Mouse (Mus musculus) megakaryocyte-erythroid progenitor cell, adult 5 weeks (primary cell): Measurements from ENCODE around the gene Ankrd49. TPM values are rescaled to one million over a fixed set of nuclear protein-coding genes. Genes with fewer than 3 reads are reported as not detected.

Experiments
- polyA plus RNA-seq: library from polyadenylated mRNA; stranded (reverse); fragments of >175 nt; gene quantifications from 2 replicates; pipeline ENCODE4 v1.2.3, GENCODE M21; 2012

Ankrd49 gene
- polyA plus RNA-seq: 16.8 and 28.8 TPM in 2 replicates

GRCm38 (mm10) chr9:14784039-14785002 is at the start of gene Ankrd49, which contains the start of gene Mre11a:
TSS of gene Ankrd49 (minus strand) at chr9:14784856.
TSS of gene Mre11a (plus strand) at chr9:14784654.

GRCm38 (mm10) chr9:14770803-14771471 is 13.7 kb downstream of the Ankrd49 start, which contains the start of gene 1700012B09Rik:
TSS of gene 1700012B09Rik (minus strand) at chr9:14771030.

GRCm38 (mm10) chr9:14752001-14752522 is 32.6 kb downstream of the Ankrd49 start, which contains the start of gene Fut4:
TSS of gene Fut4 (minus strand) at chr9:14752393.

GRCm38 (mm10) chr9:14740151-14740924 is 44.3 kb downstream of the Ankrd49 start, which contains the start of gene Piwil4:
TSS of gene Piwil4 (minus strand) at chr9:14740733.

Other genes starting within 250 kb of the Ankrd49 start
- 0.02 and 0.04 TPM in 2 replicates for gene Amotl1, start 139.8 kb downstream of the Ankrd49 start, polyA plus RNA-seq
- gene Piwil4, start 44.1 kb downstream of the Ankrd49 start, polyA plus RNA-seq: not detected in 2 replicates
- gene Fut4, start 32.5 kb downstream of the Ankrd49 start, polyA plus RNA-seq: 2.7 and 6.2 TPM in 2 replicates
- 0.30 and 3.1 TPM in 2 replicates for gene 1700012B09Rik, start 13.8 kb downstream of the Ankrd49 start, polyA plus RNA-seq
- 6.5 and 6.6 TPM in 2 replicates for gene Mre11a, start 202 bp downstream of the Ankrd49 start, polyA plus RNA-seq
- gene Gpr83, start 75.4 kb upstream of the Ankrd49 start, polyA plus RNA-seq: not detected in 2 replicates
- gene Izumo1r, start 119.1 kb upstream of the Ankrd49 start, polyA plus RNA-seq: 0.23 TPM in 1 of 2 replicates, not detected in the other